Mouse (Mus musculus) v-Abl transformed pro-B cells (cell line): ENCODE results near the gene Exd2.

Source experiments
- in situ Hi-C, 2 experiments: fragments of 400-800 bp; cut with MboI; formaldehyde crosslinking; loops; one replicate each; pipeline ENCODE4 v1.15.1; 2025; ENCODE audit not compliant: unreplicated experiment in 2 of 2

Exd2 gene

DNA sequence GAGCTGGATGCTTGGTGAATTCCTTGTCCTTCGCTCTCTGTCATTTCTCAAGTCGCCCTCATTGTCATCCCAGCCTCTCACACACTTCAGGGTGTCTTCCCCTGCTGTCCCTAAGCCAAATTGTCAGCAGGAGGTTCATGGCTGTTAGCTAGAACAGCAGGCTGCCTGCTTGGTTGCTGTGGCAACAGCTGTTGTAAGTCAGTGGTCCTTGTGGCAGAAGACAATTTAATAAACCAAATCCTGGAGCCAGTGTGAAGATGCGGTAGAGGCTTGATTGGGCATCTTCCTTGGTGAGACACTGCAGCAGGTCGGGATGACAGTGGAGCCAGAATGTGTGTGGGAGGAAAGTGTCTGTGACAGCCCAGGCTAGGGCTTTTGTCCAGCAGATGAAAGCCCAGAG is 82.4 kb downstream of the Exd2 start:
- in situ Hi-C loops, result no loop called here

- in situ Hi-C loops, result no loop called here
Observed at GRCm38 (mm10) chr12:80549646-80550045, 86.8 kb downstream of the Exd2 start.
